Mouse (Mus musculus): Measurements from ENCODE around the gene Nemp2. TPM values are rescaled to one million over a fixed set of nuclear protein-coding genes. Genes with fewer than 3 reads are reported as not detected.

Gene Nemp2
- total RNA-seq, 2 experiments from 2014 or later, result 4.2 to 4.5 TPM

Other genes with a start within 250 kb of the Nemp2 start
- 10 to 100 TPM; 25.6 to 26.2 TPM for gene Nab1, start 130.0 kb upstream of the Nemp2 start, total RNA-seq (2021)
- gene Mfsd6, start 96.8 kb downstream of the Nemp2 start, total RNA-seq (2021), result 10 to 100 TPM; 72.4 to 74.4 TPM
- 10 to 100 TPM; 39.2 to 41.7 TPM for gene Inpp1, start 187.0 kb downstream of the Nemp2 start, total RNA-seq (2021)
- 10 to 100 TPM; 13.1 to 15.2 TPM for gene Hibch, start 214.2 kb downstream of the Nemp2 start, total RNA-seq (2021)